Mouse (Mus musculus): ENCODE measurements around the gene Mroh3.
A peak's percentile ranks its signal among the peaks of the same experiment; 100 is the strongest.

Gene Mroh3

DNA sequence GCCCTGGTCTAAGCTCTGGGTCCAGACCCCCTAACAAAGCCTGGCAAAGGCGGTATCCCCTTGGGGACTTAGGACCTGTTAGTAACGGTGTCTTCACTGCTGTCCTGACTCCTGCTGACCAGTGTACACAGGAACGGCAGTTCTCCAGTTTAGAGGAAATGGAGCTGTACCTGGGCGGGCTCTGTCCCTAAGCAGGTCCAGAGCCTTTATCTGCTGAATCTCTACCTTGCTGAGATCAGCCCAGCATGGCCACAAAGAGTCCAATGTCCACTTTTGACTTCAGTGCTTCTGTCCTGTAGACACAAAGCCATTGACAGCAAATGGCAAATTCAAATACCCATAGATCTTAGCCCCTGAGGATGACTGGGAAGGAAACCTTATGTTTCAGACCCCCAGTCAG is 55.7 kb downstream of the Mroh3 start:
- no peak for DNase-seq (ENCODE audit: low spot score)

DNA sequence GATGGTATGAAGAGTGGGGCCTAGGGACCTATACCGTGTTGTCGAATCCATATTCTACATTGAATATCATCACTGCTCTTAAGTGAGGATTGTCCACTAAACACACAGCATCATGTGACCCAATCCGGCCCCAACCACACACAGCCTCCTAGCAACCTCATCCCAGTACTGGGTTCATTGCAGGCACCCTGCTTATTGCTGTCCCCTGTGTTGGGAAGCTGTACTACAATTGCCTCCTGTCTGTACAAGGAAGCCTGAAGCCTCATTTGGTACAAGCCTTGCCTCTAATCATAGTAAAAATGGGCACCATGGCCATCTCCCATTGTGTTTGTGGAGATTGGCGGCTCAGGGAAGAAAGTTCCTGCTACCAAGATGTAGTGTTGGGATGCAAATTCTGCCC is 56.3 kb downstream of the Mroh3 start:
- no peak for DNase-seq (ENCODE audit: low spot score)

DNA sequence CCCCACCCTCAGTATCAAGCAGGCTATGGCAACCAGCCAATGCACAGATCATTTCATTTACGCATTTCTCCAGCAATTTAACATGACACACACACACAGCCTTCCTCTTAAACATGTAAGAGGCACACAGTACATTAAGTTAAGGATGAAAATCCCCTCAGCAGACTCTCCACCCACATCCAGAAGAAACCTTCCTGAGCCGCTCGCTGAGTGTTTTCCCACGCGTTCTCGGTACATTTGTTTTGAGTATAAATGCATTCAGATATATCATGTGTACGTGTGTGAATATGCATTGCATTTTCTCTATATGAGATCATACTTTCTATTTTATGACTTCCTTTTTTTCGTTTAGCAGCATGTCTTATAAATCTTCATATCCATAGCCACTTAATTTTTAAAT is 61.3 kb downstream of the Mroh3 start:
- DNase-seq (ENCODE audit: low spot score): no peak

DNA sequence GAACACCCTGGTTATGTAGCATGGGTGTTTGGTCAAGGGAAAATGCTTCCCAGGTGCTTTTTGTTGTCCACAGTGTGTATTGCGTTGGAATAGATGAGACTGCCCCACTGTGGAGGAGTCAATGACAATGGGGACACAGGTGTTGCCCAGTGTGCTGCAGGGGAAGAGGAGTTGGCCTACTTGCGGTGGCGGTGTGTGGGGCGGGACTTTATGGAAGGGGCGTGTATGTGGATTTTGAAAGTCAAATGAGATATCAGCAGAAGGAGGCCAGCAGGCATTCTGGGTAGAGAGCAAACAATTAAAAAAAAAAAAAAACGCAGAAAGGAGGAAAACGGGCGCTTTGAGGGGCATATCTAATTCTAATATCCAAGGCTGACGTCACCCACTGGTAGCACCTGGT is 62.9 kb downstream of the Mroh3 start:
- DNase-seq (ENCODE audit: low spot score): no peak

DNA sequence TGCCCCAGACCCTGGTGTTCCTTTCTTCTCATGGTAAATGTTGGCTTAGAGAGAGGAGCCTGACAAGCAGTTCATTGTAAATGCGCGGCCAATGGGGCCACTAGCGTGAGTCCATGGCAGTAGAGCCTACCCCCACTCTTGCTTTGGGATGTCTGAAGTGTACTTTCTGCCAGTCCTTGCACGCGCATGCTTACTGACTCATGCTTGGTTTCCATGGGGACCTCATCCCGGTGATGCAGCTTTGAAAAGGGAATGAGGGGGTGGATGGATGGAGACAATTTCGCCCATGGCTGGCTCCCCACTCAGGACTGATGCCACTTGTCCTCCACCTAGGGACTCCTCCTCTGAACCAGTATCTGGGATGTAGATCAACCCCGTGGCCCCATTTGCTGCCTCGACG is 69.1 kb downstream of the Mroh3 start:
- no peak for DNase-seq (ENCODE audit: low spot score)

DNA sequence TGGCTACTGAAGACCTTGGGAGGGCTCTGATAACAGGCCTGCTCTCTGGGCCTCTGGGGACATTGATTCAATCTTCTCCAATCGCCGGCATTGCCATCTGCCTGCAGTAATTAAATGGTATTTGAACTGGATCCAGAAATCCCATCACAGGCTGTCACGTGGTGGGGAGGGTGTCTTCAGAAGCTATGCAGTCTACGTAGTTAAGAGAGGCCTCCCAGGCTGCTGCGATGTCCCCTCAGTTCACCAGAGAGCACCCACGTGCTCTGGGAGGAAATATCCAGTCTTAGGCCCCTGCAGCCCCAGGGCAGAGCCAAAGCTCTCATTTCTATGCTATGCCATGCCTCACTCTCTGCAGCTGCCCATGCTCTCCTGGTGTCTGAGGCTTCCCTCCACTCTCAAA is 70.3 kb downstream of the Mroh3 start:
- no peak for DNase-seq (ENCODE audit: low spot score)

DNA sequence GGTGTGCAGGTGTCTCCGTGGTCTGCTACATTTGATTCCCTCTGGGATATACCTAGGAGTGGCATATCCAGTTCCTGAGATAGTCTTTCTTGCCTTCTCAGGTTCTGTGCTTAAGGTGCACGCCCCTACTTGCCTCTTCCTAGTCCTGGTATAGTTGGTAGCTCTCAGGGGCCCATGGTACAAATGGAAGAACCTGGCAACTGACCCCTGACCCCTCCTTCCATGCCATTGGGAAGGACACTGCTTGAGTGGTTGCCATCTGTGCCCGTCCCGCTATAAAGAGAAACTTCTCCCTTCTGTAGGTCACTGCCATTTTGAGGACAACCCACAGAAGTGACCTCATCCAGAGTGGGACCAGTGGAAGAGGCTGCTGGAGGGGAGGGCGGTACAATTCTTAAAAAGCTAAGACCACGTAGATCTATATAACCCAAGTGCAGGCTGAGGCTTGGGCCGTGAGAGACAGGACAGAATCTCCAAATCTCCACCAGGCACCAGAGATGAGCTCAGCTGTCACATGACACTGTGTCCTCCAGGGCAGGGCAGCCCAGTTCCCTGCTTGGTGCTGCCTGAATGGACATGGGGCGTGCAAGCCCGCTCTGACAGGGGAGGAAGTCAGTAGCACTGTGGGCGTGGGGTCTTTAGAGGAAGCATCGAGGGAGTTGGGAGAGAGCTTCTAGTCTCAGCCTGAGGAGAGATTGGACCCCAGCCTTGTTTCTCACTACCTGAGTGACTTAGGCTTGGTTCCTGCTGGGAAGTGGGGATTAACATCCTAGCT is 71.3 kb downstream of the Mroh3 start:
- no peak for DNase-seq (ENCODE audit: low spot score)

DNA sequence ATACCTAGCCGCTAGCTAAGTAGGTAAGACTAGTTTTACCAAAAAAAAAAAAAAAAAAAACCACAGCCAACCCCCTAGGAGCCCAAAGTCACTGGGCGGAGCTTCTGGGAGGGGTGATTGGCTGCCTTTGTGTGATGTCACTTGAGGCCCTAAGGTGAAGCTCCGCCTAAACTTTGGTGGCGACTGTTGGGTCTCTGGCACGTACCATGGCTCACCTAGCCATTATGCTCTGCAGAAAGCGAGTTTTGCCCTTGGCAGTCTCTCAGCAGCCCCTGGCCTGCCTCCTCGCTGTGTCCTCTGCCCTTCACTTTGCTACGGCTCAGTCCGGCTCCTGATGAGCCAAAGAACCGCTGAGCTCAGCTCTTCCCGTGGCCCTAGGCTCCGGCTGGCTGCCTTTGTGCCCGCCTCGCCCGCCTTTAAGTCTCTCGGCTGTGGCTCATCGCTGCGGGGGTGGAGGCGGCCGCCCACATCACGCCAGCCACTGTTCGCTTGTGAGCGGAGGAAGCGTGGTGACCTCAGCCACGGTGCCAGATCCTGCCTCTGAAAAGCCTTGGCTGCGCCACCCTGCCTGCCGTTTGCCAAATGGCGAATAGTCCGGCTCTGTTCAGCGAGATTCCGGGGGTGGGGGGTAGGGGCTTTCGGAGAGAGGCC is 72.5 kb downstream of the Mroh3 start:
- DNase-seq (ENCODE audit: low spot score): peak; percentile 67

DNA sequence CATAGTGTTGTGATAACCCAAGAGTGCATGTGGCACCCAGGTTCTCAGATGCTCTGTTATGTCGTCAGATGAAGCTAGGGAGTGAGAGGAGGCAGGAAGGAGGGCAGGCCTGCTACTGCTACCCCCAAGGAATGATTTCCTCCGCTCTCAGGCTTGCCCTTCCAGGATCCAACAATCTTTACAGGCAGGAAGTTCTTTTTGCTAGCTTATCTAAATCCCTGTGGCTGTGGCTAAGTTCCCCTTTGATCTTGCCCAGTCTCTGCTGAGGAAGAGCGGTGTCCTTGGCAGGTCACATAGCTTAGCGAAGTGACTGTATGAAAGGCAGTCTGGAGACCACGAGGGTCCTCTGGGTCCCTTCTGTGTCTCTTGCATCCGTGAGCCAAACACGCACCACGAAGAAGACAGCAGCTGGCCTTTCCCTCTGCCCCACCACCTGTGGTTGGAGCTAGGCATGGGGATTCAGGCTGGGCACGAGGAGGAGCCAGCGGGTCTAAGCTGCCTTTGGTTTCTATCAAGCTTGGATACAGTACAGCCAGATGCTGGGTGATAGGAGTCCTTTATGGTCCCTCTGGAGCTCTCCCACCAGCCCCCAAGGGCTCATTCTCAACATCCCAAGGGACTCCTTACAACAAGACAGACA is 74.3 kb downstream of the Mroh3 start:
- no peak for DNase-seq (ENCODE audit: low spot score)

DNA sequence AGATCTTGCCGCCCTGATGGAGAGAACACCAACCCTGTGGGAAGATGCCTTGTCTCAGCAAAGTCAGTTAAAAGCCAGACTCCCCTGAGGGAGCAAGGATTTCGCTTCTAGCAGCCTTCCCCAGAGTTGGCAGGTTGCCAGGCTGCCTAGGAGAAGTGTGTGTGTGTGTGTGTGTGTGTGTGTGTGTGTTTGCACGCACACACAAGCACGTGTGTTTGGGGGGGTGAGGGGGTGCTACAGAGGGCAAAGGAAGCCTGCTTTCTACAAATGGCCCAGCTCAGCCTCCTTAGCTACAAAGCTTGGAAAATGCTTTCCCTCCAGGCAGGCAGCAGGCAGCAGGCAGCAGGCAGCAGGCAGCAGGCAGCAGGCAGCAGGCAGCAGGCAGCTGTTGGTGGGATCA is 75.1 kb downstream of the Mroh3 start:
- DNase-seq (ENCODE audit: low spot score): no peak

DNA sequence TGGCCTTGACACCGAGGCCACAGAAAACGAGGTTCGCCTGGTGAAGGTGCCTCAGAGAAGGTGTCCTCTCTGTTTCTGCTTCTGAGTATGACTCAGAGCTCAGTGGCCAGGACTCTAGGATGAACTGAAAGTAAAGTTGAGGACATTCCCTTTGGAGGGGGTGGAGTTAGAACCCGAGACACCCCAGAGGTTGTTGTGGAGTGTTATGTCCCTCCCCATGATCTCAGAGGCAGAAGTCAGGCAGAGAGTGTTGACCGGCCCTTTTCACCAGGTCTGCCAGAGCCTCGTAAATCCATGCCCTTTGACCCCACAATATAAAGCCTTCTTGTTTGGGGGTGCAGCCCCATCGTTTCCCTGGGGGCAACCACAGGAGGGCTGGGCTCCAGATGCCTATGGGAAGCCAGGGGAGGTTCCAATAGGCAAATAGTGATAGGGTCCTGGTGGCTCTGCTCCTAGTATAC is 75.5 kb downstream of the Mroh3 start:
- DNase-seq (ENCODE audit: low spot score): no peak

DNA sequence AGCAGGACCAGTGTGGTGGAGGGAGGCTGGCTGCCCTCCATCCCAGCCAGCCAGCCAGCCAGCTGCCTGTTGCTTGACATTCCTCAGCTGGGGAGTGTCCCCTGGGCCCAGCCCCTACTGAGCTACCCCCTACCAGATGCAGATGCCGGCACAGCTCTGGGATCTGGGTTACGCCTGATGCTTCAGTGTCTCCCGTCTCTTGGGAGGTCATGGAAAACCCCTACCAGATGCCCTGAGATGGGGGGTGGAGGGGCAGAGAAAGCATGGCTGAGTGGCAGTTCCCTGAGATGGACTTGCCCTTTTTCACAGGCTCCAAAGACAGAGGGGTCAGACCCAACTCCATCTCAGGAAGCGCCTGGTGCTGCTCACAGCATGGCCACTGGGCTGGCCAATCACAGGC is 76.1 kb downstream of the Mroh3 start:
- DNase-seq (ENCODE audit: low spot score): no peak

DNA sequence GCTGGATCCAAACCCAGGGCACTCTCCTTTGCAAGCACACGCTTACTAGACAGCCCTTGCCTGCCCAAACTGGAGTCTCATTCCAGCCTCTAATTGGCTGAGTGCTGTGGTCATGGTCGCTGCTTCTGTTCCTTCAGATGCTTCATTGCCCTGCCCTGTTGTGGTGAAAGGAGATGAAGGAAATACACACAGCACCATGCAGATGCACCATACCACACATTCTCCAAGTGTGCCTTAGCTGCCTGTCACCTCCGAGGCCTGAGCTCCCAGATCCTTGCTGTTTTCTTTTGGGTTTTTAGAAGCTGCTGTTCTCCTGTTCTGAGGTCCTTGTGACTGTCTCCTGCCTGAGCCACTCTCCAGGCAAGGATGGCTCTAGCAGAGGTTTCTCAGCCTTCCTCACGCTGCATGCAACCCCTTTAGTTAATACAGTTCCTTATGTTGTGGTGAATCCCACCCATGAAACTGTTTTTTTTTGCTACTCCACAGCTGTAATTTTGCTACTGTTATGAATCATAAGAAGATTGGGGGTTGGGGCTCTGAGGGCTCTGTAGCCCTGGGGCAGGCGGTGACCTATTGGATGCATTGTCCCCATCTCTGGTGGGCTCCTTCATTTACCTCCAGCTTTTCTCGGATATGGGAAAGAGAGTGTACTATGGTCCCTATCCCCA is 76.7 kb downstream of the Mroh3 start:
- no peak for DNase-seq (ENCODE audit: low spot score)

DNA sequence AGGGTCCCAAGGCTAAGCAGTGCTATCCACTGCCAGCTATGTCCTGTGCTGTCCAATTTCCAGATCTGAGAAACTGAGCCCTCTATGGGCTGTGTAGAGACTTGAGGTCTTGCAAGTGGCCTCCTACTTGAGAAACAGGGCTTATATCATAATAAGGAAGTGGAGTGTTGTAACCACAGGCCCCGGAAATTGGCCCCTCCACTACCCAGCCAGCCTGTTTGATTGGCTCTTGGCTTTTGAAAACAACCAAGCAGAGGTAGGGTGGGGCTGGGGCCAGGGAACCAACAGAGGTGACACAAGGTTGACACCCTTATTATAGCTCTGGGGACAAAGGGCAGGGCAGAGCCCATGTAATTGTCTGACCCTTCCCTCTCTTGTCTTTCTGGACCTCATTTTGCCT is 77.6 kb downstream of the Mroh3 start:
- DNase-seq (ENCODE audit: low spot score): no peak

DNA sequence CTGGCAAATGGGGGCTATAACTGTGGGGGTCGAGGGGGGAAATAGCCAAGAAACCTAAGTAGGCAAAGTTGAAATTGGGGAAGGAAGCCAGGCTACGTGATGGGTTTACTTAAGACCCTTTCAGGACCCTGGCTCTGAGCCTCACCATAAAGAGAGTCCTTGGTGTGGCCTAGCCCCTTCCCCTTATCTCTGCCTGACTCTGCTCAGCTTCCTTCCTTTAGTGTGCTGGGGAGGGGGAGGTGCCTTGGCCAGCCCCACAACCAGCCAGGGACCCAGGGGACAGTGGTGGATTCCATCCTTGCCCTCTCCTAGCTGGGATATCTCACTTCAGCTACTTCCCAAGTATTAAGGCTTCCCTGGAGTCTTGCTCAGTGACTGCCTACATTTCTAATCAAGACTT is 78.1 kb downstream of the Mroh3 start:
- DNase-seq (ENCODE audit: low spot score): no peak

DNA sequence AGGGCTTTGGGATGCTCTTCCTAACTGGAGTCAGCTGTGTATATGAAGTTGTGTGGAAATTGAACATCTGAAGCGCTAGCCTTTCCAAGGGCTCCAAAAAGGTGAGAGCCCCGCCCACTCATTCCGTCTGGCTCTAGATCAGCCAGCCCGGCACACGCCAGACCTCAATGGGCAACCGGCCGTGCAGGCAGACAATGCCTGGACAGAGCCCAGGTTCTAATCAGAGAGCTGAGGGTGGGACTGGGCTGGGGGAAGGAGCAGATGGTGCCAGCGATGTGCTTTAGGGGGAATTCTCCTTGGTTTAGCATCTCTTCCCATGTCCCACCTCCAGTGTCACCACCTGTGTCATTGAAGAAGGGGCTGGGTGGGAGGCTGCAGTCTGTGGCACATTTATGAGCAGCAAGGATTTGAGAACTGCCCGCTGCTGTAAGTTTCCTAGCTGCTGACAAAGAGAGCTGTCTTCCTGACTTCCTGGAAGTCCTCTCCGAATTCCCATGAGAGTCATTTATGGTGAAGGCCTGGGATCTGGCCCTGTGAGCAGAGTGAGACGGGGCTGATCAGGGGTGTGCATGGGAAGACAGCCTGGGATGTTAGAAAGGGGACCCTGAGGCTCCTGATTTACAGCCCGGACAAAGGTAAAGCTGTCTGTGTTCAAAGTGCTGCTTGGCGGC is 78.9 kb downstream of the Mroh3 start:
- no peak for DNase-seq (ENCODE audit: low spot score)

DNA sequence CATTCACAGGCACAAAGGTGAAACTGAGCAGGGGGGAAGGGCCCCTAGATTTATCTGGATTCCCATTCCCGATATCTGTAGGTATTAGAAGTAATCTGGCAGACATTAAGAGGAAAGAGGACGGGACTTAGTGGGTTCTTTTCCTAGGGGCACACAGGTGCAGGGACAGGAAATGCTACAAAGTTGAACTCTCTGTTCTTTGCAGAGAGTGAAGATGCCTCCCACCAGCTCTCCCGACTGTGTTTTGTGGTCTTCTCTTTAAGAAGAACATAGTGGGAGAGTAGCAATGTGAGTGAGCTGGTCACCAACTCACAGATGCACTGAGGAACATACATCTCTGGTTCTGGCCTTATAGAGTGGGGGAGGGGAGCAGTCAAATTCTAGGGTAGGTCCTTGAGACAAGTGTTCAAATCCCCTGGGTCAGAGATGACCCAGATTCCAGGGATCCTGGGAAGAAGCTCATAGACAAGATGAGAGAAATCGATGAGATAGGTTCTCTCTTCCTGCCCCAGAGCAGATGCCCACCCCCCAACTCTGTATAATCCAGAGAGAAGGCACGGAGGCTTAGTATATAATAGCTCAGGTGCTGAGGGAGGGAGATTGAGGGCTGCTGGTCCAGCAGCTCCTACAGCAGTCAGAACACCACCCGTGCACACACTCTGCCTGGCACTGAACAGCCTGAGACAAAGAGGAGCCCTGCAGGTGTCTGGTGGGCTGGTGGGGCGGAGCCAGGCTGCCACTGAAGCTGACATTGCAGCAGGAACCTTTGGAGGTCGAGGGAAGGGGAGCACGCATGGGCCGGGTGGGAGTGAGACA is 80.0 kb downstream of the Mroh3 start:
- no peak for DNase-seq (ENCODE audit: low spot score)

Measured in testis, postnatal 14 days (tissue).